36 mouse cellular contexts compared by ENCODE assay signal in the genomic region with DNA sequence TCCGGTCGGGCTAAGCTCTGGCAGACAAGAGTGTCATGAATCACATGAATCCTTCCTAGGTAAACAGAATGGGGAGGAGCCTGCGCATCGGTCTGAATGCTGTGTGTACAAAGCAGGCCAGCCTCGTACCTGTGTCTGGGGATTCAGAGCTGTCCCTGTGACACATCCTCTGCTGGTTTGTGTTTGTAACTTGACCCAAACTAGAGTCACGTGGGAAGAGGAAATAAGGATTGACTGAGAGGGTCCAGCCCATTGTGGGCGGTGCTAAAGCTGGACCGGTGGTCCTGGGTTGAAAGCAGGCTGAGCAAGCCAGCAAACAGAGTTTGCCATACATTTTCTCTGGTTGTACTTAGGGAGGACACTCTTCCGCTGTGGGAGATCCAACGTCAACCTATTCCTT. TPM values are rescaled to one million over a fixed set of nuclear protein-coding genes. Genes with fewer than 3 reads are reported as not detected.
DNase-seq lines count a peak whose midpoint lies in the region; ATAC-seq and TF ChIP-seq lines count a peak whose summit lies in the region.
"Had no signal": no experiment of that assay in that cellular context is flagged by ENCODE, and none has a peak within 500 bp of the region (broad histone marks: within the 10 kb centered on the region; RNA-seq: fewer than 3 reads in every experiment).

No protein-coding gene starts in this region.

- in situ Hi-C loops in ES-E14 (cut with MboI; ENCODE audit: low sequenced_read_pairs in 2 of 2, unreplicated experiment in 2 of 2): loop anchor here in 1 of 2 experiments (25.0 kb wide), 1 partner anchor 732 kb away; no protein-coding TSS in a partner anchor

- H3K27me3 ChIP-seq in limb, embryonic 11.5 days (ENCODE audit: control insufficient read depth, insufficient read depth, low read length): no peaks in the 10 kb centered on the region
- H3K27me3 ChIP-seq in limb, embryonic 10.5 days (ENCODE audit: low read depth, poor library complexity, severe bottlenecking): peaks cover 18% of the 10 kb centered on the region; the same call in 1 of the 2 replicates
- H3K27me3 ChIP-seq: embryonic facial prominence, embryonic 12.5 days had no signal

- H3K4me3 ChIP-seq in limb, embryonic 11.5 days (ENCODE audit: low read depth, low read length): no peak overlapping the region
- no peak overlapping the region for H3K4me3 ChIP-seq in limb, embryonic 10.5 days
- no peak overlapping the region for H3K4me3 ChIP-seq in ES-E14 (ENCODE audit: insufficient read depth in 1 of 2, low read depth in 1 of 2, low read length in 2 of 2, poor library complexity in 1 of 2, severe bottlenecking in 1 of 2)
- H3K4me3 ChIP-seq: embryonic facial prominence, embryonic 12.5 days; heart, adult 2 months had no signal

- H3K4me2 ChIP-seq in limb, embryonic 11.5 days (ENCODE audit: low read depth, severe bottlenecking): no peak overlapping the region
- H3K4me2 ChIP-seq: embryonic facial prominence, embryonic 12.5 days; hindbrain, embryonic 14.5 days; midbrain, embryonic 11.5 days had no signal

- H3K9ac ChIP-seq in limb, embryonic 11.5 days (ENCODE audit: low read length): no peak overlapping the region
- 0 out of 2 replicates have a peak overlapping the region, but pooled peaks have one; percentile 21 for H3K9ac ChIP-seq in ES-E14 (ENCODE audit: insufficient read depth, low read depth, low read length, poor library complexity, severe bottlenecking)
- H3K9ac ChIP-seq: embryonic facial prominence, embryonic 12.5 days; hindbrain, embryonic 14.5 days; liver, embryonic 14.5 days had no signal

- WGBS in limb, embryonic 11.5 days: 35% methylated on average over 10 of the region's 10 CpGs
- 35% methylated on average over 10 of the region's 10 CpGs for WGBS in limb, embryonic 10.5 days

- no peak for ATAC-seq in limb, embryonic 11.5 days (ENCODE audit: insufficient number of reproducible peaks, low FRiP score, low TSS enrichment, low read depth)
- ATAC-seq: forebrain, embryonic 16.5 days; intestine, postnatal 0 days; midbrain, embryonic 16.5 days had no signal

- H3K36me3 ChIP-seq in limb, embryonic 11.5 days (ENCODE audit: control insufficient read depth, insufficient read depth, low read length): no peaks in the 10 kb centered on the region
- no peaks in the 10 kb centered on the region for H3K36me3 ChIP-seq in limb, embryonic 10.5 days
- H3K36me3 ChIP-seq in ES-E14 (ENCODE audit: control insufficient read depth, insufficient read depth, low read length, poor library complexity, severe bottlenecking): no peaks in the 10 kb centered on the region
- H3K36me3 ChIP-seq: embryonic facial prominence, embryonic 12.5 days had no signal

- H3K9me3 ChIP-seq in limb, embryonic 11.5 days (ENCODE audit: control insufficient read depth, low read length): no peaks in the 10 kb centered on the region
- no peaks in the 10 kb centered on the region for H3K9me3 ChIP-seq in limb, embryonic 10.5 days (replicated peaks)
- H3K9me3 ChIP-seq in ES-E14 (ENCODE audit: control insufficient read depth, insufficient read depth, low read depth, low read length): no peaks in the 10 kb centered on the region
- H3K9me3 ChIP-seq: embryonic facial prominence, embryonic 12.5 days had no signal

- H3K27ac ChIP-seq in limb, embryonic 11.5 days (replicated peaks; ENCODE audit: low read depth, low read length): no peak overlapping the region
- H3K27ac ChIP-seq in limb, embryonic 10.5 days: no peak overlapping the region
- no peak overlapping the region for H3K27ac ChIP-seq in ES-E14 (ENCODE audit: insufficient read depth, low read depth, low read length, poor library complexity, severe bottlenecking)
- H3K27ac ChIP-seq: embryonic facial prominence, embryonic 12.5 days; heart, adult 2 months; hindbrain, embryonic 14.5 days; liver, embryonic 14.5 days had no signal

- H3K4me1 ChIP-seq in limb, embryonic 11.5 days (ENCODE audit: control insufficient read depth, insufficient read depth, low read length): no peaks in the 10 kb centered on the region
- peaks cover 33% of the 10 kb centered on the region for H3K4me1 ChIP-seq in limb, embryonic 10.5 days
- H3K4me1 ChIP-seq in ES-E14 (ENCODE audit: control insufficient read depth in 2 of 2, insufficient read depth in 2 of 2, low read length in 2 of 2, poor library complexity in 1 of 2): peaks cover 0 to 17% of the 10 kb centered on the region in 2 experiments; a peak in 2 of 4 replicates

- peak; percentile 42 for DNase-seq in limb, embryonic 11.5 days (ENCODE audit: low spot score)
- no peak for DNase-seq in limb, embryonic 10.5 days (ENCODE audit: low spot score)
- no peak for DNase-seq in ES-E14 (ENCODE audit: low read depth, low spot score)
- peak; percentile 58 for DNase-seq in embryo, embryonic 11 days
- peak; percentile 43 for DNase-seq in mesoderm, embryonic 11.5 days (ENCODE audit: low read depth, low spot score)
- no peak for DNase-seq in thymus, postnatal 0 days (ENCODE audit: low spot score)
- DNase-seq in thymus, postnatal 14 days: no peak
- DNase-seq: adrenal gland, postnatal 10 days; B cell, adult 2 months; cerebellum, adult 8-10 months; cerebellum, postnatal 36 days; heart, adult 2 months; heart, postnatal 36 days; kidney, postnatal 4 days; layer of hippocampus, postnatal 36 days; left cerebral cortex, postnatal 4 days; liver; lung, adult 2 months; lung, postnatal 14 days; right cerebral cortex, adult 18-20 months; spleen, adult 18-20 months; thymus, postnatal 4 days had no signal

TF ChIP-seq in ES-E14, 5 proteins besides CTCF, POLR2A, EP300 and RAD21:
- TF ChIP-seq MAFK (IDR thresholded peaks at IDR 0.05; ENCODE audit: insufficient read depth, low read depth, low read length) (no peak), HCFC1 (IDR thresholded peaks at IDR 0.05; ENCODE audit: borderline replicate concordance, insufficient read depth, low read length) (no peak), ZC3H11A (IDR thresholded peaks at IDR 0.05; ENCODE audit: borderline replicate concordance, low read depth, low read length) (no peak), CHD2 (IDR thresholded peaks at IDR 0.05; ENCODE audit: low read depth, low read length) (no peak), ZNF384 (IDR thresholded peaks at IDR 0.05; ENCODE audit: low read depth, low read length) (no peak)
TF ChIP-seq in ES-E14: peak in this region for 0.

RNA-seq across cellular contexts. Expression of a gene that starts 20.1 kb away (rescaled TPM):
- 0.03 TPM in 1 of 2 replicates, not detected in the other for polyA plus RNA-seq in limb, embryonic 11.5 days (2014; fragmentation: Nextera tagmentation; extraction: Ambion mirVana)
- 0.15 TPM in 1 of 2 replicates, not detected in the other for polyA plus RNA-seq in limb, embryonic 10.5 days (2016; fragmentation: Nextera tagmentation; extraction: Ambion mirVana)
- total RNA-seq in ES-E14 (2012; rRNA removed): 0.27 and 0.42 TPM in 2 replicates
- polyA plus RNA-seq in thymus, postnatal 0 days (2015; fragmentation: Nextera tagmentation; extraction: Ambion mirVana): 0.03 and 0.05 TPM in 2 replicates
- total RNA-seq: adrenal gland, postnatal 10 days; CH12.LX; gastrocnemius, adult 8-10 months; gastrocnemius, postnatal 4 days; heart, adult 2 months; heart, postnatal 36 days; megakaryocyte progenitor cell, adult 5-6 weeks had no signal
- polyA plus RNA-seq: forebrain, embryonic 11.5 days; forebrain, embryonic 16.5 days; heart, embryonic 14.5 days; hindbrain, embryonic 14.5 days; intestine, postnatal 0 days; midbrain, embryonic 11.5 days; midbrain, embryonic 16.5 days; neural tube, embryonic 11.5 days had no signal

Comparison
In these comparisons a context has a peak if more than half of its experiments do, and no peak if none do; other contexts are left out.
1. DNase-seq: peak in limb, embryonic 11.5 days (single experiment), embryo, embryonic 11 days (single experiment) and mesoderm, embryonic 11.5 days (single experiment); none in limb, embryonic 10.5 days (single experiment), ES-E14 (single experiment), thymus, postnatal 0 days (single experiment) and thymus, postnatal 14 days (single experiment).